Mouse (Mus musculus) thymus, postnatal 4 days (tissue): ENCODE results near the gene Synpr.

Source experiments
- DNase-seq: peaks from one replicate; pipeline ENCODE4 v3.0.0; 2021

The Synpr gene

GRCm38 (mm10) chr14:13355569-13356362, 71.2 kb downstream of the Synpr start:
- peak; percentile 39 for DNase-seq

- DNase-seq: no peak
Measured at GRCm38 (mm10) chr14:13357101-13357667, 72.6 kb downstream of the Synpr start.

DNA sequence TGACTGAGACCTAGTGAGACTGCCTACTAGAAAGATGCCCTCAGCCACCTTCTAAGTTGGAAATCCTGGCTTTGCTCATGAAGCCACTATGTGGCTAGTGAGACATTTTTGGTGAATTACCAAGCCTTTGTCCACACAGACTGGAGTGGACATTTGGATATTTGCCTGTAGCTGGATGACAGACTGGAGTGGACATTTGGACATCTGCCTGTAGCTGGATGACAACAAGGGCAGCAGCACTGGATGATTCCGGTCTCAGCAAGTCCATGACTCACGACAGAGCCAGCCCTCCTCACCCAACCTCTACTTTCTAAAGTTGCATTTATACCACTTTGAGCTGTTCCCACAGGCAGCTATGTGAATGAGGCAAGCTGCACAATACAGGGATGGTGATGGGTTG, 73.5 kb downstream of the Synpr start:
- no peak for DNase-seq

GRCm38 (mm10) chr14:13361184-13361583, 76.6 kb downstream of the Synpr start:
- DNase-seq: no peak

GRCm38 (mm10) chr14:13361642-13362041, 77.1 kb downstream of the Synpr start:
- no peak for DNase-seq

- no peak for DNase-seq
Measured at GRCm38 (mm10) chr14:13368309-13368708, 83.7 kb downstream of the Synpr start.

DNA sequence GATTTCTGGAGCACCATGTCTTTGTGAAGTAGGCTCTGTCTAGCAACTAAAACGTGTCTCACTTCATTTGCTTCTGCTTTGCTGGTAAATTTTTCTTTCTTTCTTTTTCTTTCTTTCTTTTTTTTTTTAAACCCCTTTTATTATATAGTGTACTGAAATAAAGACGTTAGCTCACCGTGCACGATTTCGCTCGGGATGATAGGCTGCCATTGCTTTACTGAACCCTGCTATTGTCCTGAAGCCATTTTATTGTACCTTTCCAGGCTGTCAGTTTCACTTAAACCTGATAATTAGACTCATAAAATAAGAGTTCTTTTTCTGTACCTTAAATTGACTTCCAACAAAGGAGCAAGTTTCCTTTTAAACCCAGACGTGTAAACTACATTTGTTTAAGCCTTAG, 104.5 kb downstream of the Synpr start:
- no peak for DNase-seq

GRCm38 (mm10) chr14:13389954-13390353, 105.4 kb downstream of the Synpr start:
- no peak for DNase-seq

DNA sequence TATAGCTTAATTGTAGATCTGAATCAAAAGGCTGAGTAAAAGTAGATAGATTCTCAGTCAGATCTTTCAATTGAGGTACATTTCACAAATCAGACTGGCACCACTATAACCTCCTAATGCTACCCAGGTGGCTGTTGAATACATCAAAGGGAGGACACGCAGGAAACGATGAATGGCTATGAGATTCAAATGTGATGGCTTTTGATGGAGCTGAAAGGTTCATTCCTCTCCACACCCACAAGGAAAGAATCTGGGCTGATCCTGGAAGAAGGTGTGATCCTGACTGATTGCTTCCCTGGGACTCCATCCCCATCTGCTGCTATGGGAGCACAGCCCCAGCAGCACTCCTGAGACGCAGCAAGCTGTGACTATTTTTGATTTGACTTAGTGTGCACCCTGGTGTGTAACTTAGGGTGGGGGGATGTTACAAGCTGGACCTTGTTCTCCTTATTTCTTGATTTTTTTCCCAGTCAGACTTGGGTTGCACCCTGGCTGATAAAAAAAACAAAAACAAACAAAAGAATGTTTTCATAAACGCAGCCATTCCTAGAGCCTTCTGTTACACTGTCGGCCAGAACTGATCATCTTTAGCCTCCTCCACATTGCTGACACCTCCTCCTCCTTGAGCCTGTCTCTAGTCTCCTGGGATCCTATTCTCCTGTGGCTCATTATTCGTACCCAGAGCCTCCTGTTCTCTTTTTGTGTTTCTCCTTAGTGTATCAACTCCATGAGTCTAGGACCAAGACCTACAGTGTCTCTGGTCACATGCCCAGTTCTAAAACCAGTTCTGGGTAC, 114.8 kb downstream of the Synpr start:
- no peak for DNase-seq

DNA sequence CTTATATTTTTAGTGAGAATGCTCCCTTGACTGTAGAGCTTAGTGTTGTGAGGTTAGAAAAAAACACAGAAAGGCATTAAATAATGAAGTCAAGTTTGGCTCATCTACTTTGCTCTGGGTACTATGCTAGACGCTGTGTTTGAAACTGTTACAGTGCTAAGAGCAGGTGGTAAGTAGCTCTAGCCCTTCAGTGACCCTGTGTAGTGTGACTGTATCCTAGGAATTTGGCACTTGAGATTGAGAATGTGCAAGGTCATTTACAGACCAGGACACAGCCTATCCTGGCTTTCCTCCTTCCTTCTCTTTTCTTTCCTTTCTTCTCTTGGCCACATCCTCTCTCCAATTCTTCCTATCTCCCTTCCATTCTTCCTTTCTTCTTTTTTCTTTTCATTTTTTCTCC, 127.1 kb downstream of the Synpr start:
- DNase-seq: no peak

DNA sequence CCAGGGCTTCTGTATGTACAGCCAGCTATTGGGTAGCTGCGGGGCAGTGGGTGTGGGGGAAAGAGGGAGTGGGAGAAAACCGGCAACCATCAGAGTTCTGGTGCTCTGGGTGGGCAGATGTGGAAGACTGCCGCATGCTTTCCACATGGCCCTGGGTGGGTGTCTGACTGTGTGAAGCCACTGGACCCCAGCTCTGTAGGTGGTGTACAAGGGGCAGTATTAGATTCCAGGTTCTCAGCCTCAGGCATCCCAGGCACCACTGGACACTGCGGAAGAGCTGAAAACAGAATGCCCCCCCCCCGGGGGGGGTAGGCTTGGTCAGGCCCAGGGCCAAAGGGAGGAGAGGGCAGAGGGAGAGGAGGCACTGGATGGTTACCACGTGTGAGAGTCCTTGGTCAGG, 156.1 kb downstream of the Synpr start:
- no peak for DNase-seq

DNA sequence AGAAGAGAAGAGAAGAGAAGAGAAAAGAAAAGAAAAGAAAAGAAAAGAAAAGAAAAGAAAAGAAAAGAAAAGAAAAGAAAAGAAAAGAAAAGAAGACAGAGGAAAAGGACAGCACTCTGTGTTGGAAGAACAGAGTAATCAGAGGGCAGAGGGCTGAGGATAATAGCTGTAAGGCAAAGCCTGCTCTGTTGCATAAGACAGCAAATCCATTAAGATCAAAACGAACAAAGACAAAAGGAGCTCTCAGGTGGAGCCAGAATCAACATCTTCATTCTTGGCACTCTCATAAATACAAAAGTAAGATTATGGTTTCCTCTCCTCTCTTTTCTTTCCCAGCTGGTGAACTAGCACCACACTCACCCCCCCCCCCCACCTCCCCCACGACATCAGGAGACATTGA, 160.3 kb downstream of the Synpr start:
- DNase-seq: no peak

DNA sequence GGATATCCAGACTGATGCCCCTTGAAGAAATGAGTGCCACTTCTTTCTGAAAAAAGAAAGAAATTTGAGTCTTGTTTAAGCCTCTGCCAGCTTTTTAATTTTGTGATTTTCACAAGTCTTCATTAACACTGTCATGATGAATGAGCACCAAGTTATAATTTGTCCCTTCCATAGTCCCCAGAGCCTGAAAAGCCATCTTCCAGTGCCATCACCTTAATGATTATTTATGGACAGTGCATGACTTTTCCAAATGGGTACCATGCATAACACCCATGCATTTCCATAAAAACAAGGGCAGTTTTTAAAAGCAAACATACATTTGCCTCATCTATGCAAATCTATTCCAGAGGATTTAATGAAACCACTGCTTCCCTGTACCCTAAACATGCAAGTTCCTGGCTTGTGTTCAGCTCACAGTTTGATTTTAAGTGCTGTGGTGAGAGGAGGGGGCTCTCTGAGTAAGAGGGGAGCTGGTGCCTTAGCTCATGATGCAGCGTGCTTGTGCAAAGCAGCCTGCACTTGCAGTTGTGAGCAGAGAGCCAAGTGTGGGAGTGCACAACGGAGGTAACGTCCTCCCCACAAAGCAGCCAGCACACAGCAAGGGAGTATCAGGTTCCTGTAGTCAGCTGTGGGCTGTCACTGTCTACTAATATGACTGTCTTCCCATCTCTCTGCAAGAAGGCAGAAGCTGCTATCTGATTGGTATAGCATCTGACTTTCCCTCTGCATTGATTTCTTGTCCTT, 169.1 kb downstream of the Synpr start:
- DNase-seq: no peak

GRCm38 (mm10) chr14:13454991-13455390, 170.4 kb downstream of the Synpr start:
- no peak for DNase-seq

DNA sequence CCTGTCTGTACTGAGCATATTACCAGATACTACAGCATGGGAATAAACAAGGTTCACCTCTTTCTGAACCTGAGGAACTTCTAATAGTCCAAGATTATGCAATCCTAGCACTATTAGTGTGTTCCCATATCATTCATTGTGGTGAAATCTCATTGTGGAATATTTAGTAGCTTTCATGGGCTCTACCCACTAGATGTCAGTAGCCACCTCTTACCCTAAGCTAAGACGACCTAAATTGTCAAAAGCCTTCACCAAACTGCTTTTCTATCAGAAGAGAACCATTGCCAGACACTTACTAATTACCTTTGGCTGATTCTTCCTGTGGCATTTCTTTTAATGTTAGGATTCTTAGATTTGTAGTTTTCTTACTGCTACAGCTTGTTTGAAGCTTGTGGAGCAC, 174.8 kb downstream of the Synpr start:
- no peak for DNase-seq

GRCm38 (mm10) chr14:13469211-13469610, 184.6 kb downstream of the Synpr start:
- DNase-seq: no peak

DNA sequence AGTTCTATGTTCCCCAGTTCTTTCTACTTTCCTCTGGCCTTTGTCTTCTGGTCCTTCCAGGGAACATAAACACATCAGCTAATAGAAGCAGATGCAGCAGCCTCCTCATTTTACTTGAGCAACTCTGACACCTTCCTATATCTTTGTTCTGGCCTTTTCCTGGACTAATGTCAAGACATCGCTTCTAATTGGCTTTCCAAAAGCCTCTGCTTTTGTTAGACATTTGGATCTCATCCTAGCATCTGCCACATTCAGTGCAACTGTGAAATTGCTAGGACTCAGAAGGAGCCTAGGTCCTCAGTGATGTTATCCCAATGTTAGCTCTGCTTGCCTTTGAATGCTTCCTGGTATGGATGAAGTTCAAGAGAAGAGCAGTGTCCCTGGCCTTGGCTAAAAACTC, 193.2 kb downstream of the Synpr start:
- no peak for DNase-seq

DNA sequence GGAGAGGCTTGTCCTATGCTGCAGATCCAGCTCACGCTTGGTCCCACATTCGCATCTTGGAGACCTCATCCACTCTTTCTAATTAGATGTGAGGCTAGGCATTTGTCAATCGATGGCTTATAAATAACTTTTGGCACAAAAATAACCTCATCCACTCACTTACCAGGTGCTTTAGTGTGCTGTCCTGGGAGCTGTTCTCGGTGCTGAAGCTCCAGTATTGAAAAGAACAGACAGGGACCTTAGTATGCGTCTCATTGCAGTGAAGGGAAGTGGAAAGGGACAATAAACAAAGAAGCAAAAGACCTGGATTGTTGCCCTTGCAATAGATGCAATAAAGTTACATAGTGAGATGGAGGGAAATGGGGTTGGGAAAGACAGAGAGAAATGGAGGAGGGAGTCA, 220.8 kb downstream of the Synpr start:
- DNase-seq: no peak

- DNase-seq: no peak
Measured at GRCm38 (mm10) chr14:13518608-13519139, 234.1 kb downstream of the Synpr start.

DNA sequence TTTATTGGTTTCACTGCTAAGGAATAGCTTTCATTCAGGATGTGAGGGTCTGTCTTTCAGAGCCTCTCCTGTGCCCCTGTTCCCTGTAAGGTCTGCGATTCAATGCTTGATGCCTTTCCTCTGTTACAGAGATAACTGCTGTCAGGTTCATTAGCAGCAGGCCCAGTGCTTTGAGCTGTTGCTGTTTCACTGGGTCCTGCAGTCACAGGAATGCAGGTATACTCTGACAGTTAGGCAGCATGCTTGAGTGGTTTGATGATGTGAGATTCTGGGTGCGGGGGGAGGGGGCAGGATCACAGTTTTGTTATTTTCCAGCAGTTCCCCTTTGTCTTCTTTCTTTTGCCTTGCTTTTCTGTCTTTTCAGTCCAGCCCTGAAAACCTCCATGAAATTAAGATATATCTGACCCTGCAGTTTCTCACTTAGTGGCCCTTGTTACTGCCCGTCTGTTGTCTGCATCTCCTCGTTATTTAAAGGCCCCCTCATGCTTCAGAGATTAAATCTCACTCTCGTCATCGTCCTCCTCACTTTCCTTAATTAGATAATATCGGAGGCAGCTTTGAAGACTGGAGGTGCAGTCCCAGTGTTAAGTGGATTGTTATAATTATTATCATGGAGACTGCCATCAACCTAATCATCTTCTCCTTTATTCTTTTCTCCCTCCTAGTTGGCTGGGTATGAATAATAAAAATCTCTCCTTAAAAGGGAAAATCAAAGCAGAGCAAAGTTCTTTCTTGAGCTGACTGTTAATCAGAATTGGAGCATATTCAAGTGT, 234.8 kb downstream of the Synpr start:
- DNase-seq: no peak

DNA sequence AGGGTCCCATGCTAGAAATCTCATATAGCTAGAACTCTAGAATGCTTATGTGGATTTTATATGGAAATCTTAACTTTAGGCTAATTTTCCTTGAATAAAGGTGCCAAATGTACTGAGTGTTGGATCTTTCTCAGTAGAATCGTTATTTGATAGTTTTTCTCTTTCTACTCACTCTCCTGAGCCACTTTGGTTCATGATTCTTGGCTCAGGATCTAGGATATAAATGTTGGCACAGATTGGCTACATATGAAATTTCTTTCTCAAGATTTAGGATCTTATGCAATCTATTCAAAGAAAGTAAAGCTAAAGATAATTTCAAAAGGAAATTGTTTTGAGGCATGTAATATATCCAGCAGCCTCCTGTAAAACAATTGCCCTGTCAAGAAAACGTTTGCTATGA, 263.2 kb downstream of the Synpr start:
- DNase-seq: no peak

DNA sequence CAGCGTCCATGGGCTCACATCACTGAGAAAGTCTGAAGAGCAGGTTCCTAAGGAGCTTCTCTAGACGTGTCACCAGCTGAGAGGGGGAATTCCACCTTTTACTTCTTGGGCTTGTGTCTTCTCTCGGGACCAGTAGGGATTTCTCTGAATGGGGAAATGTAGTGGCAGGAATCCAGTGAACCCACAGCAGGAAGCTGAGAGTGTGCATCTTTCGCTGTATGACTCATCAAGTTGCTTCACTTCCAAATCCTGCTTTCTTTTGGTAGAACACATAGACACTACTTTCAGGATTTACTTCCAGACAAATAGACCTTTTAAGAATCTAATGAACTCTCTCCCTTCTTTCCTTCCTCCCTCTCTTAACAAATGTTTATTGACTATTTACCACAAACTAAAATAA, 266.6 kb downstream of the Synpr start:
- DNase-seq: no peak
